Mouse (Mus musculus) c-Kit-positive CD71-negative TER-119-negative erythroid progenitor cells, embryonic 14.5 days (primary cell): Measurements from ENCODE around the gene Cdc42.

Experiments
- DNase-seq: peaks from one replicate; pipeline ENCODE4 v3.0.0-alpha.2; 2013; ENCODE audit warnings: low read depth

The Cdc42 gene

DNA sequence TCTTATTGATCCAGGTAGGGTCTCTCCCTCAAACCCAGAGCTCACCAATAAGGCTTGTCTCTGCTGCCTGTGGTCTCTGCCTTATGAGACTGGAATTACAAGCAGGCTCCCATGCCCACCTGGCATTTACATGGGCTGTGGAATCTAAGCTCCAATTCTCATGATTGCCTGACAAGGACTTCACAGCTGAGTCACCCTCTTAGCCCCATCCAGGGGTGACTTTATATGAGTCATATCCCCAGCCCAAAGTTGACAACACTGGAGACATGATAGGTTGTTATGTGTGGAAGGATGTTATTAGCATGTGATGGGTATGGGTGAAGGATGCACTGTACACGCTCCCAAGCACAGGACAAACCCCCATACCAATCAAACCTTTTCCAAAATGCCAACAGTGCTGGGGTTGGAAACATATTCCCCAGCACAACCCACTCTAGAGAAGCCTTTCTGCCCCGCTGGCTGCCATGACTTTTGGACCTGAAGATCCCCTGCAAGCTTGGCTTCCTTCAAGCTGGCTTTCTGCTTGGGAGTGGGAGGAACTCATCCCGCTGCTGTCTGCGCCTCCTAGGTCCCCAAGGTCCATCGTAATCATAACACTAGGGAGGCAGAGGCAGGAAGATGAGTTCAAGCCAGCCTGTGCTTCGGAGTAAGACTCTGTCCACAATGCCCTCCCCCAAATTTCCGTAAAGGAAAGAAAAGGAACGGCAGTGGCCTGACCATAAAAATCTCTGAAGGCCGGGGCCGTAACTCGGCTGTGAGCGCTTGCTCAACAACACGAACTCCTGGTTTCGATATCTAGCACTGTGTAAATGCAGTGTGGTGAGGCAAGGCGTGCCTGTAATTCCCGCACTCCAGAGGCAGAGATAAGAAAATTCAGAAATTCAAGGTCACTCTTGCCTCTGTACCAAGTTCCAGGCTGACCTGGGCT lies 14.3 kb upstream of the Cdc42 start:
- DNase-seq, result no peak

DNA sequence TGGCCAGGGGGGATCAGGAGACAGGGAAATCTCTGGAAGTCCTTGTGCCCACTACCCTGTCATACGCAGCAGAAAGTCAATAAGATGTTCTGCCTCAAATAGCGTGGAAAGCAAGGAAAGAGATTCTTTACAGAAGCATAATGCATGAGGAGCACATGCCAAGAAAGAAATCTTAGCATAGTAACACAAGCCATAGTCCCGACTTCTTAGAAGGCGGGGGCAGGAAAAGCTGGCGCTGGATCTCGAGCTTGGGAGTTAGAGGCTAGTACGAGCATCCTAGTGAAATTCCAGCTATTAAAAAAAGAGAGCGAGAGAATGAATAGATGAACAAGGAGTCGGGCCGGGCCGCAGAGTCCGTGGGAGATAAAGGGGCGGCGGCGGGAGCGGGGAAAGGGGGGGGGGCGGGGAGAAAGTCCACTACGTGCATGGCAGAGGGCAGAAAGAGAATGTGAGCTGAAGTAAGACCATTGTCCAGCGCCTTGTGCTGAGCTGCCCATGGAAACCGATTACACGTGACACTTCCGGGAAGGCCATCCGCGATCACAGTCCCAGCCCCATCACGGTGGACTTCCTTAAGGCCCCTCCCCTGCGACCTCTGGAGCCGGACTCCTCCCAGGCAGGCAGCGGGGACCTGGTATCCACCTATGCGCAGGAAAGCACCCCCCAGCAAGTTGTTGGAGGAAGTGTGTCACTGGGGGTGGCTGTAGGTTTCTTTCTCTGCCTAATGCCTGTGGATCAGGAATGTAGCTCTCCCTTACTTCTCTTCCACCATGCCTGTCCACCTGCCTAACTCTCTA lies 12.6 kb upstream of the Cdc42 start:
- no peak for DNase-seq

DNA sequence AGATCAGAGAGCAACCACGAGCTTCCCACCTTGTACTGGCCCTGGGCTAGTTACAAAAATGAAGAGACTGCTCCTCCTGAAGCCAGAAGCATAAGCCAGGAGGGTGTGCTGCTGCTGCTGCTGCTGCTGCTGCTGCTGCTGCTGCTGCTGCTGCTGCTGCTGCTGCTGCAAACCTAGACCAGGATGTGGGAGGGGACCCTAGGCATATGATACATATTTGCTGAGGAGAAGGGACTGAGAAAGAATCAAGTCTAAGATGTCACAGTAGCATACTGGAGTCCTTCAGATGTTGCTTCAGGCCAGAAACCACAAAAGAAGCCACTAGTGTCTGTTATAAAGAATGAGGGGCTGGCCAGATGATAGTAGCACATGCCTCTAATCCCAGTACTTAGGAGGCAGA lies 10.7 kb upstream of the Cdc42 start:
- DNase-seq, result no peak

DNA sequence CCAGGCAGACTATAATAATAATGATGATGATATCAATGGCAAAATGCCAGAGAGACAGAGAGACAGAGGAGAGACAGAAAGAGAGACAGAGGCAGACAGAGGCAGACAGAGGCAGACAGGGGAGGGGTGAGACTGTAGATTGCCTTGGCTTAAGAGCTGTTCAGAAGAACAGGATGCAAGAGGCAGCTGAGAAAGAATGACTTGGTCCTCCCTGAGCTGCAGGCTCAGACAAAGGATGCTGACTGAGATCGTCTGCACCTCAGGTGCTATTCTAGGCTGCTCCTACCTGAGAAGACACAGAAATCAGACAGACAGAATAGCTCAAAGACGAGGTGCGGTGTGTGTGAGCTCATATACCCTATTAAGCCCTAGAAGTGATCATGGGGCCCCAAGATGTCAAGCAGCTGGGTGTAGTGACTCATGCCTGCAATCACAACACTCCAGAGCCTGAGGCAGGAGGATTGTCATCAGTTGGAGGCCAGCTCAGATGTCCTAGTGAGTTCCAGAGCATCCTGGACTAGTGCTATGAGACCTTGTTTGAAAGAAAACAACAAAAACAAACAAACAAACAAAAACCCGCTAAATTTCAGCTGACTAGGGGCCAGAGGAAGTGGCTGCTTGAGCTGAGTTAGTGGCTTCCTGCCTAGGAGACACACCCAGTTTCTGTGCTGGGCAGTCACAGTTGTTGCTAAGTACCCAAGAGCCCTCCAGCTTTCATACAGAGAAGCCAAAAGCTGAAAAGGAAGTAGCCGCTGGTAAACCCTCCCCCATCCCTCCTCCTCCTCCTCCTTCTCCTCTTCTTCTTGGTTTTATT lies 10.0 kb upstream of the Cdc42 start:
- no peak for DNase-seq

GRCm38 (mm10) chr4:137366097-137366496 lies 8.6 kb upstream of the Cdc42 start:
- DNase-seq, result no peak

DNA sequence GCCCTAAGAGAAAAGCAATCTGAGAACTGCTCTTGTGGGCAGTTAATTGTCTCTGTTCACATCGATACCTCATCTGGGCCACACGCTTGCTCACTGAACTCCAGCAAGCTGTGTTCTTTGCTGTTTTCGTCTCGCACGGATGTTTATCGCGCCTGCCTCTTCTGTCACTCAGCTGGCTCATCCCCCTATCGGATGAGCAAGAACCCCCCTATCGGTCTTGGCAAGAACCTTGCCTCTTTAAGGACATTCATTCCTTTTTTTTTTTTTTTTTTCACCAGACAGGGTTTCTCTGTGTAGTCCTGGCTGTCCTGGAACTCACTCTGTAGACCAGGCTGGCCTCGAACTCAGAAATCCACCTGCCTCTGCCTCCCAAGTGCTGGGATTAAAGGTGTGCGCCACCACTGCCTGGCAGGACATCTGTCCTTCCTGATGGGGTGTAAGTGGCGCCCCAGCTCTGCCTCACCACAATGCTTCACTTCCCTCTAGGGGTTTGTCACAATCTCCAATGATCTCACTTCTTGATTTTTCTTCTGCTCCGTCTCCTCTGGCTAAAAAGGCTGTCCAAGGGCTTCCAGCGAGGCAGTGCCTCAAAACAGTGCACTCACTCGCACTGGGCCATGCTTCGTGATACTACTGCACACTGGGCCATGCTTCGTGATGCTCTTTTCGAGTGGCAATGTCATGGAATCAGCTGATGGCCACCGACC lies 8.0 kb upstream of the Cdc42 start:
- no peak for DNase-seq

- no peak for DNase-seq
Measured at GRCm38 (mm10) chr4:137364826-137365225, 7.3 kb upstream of the Cdc42 start.

- DNase-seq, result no peak
Measured at GRCm38 (mm10) chr4:137360996-137361395, 3.5 kb upstream of the Cdc42 start.

DNA sequence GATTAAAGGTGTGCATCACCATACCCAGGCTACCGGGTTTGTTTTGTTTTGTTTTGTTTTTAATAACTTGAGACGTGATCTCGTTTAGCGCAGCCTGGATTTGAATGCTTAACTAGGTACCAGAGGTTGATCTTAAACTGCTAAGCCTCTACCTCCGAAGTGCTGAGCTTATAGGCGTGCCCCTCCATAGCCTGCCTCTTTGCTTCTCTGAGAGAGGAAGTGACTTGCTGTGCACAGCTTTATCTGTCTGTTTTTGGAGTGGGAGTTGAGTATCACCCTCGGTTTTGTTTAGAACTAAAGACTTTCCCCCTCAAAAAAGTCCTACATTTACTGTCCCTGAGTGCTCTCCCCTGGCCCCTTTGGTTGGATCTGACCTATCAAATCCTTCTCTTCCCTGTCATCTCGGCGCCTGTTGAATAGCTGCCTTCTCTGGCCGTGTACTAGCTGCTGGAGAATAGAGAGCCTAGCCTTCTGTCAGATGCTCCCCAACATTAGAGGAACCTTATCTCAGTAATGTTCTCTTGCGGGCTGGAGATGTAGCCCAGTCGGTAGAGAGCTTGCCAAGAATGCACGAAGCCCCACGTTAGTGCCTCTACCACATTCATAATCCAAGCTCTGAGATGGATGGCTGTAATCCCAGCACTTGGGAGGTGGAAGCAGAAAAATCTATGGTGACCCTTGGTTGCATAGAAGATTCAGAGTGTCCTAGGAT lies 927 bp upstream of the Cdc42 start:
- no peak for DNase-seq

GRCm38 (mm10) chr4:137356674-137357510 lies 628 bp downstream of the Cdc42 start:
- no peak for DNase-seq

GRCm38 (mm10) chr4:137350627-137351026 lies 6.9 kb downstream of the Cdc42 start:
- no peak for DNase-seq

DNA sequence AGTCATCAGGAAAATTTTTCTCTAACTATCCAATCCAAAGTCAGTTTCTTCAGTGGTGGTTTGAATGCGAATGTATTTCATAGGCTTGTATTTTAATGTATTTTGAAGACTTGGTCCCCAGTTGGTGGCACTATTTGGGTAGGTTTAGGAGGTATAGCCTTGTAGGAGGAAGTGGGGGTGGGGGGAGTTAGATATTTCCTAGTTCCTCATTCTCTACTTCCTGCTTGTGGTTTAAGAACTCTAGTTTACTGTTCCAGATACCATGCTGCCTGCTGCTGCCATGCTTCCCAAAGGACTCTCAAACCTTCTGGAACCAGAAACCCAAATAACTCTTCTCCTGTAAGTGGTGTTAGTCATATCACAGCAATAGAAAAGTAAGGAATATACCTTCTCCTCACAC lies 11.7 kb downstream of the Cdc42 start:
- DNase-seq, result no peak

DNA sequence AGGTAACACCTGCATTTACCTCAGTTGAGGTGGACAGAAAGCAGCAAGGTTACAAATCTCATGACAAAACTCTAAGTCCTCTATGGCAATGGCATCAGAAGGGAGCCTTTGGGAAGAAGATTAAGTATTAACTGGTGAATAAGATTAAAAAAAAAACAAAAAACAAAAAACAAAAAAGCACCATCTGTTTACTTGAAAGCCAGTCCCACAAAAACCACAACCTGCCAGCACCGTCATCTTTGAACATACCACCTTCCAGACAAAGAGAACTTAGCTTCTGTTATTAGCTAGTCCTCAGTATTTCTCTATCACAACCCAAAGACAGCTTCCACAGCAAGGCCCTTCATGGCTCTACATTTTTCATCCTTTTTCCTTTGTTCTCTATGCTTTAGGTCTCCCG lies 12.4 kb downstream of the Cdc42 start:
- DNase-seq, result no peak

DNA sequence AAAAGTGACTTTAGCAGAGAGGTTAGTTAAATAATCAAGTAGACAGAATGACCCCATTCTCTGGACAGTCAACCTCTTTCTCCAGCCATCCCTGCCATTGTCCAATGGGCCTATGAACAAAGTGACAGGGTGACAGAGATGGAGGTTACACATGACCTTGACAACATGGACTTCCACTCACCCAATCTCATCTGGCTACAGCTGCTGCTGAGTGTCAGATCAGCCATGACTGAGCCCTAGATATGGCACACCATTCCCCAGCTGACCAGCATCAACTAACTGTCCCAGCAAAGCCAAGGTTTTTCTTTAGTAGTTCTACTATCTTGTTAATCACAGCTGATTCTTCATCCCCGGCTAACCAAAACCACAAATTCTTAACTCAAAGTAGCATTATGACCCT lies 14.7 kb downstream of the Cdc42 start:
- DNase-seq, result no peak

- DNase-seq, result no peak
Measured at GRCm38 (mm10) chr4:137339415-137339814, 18.1 kb downstream of the Cdc42 start.

DNA sequence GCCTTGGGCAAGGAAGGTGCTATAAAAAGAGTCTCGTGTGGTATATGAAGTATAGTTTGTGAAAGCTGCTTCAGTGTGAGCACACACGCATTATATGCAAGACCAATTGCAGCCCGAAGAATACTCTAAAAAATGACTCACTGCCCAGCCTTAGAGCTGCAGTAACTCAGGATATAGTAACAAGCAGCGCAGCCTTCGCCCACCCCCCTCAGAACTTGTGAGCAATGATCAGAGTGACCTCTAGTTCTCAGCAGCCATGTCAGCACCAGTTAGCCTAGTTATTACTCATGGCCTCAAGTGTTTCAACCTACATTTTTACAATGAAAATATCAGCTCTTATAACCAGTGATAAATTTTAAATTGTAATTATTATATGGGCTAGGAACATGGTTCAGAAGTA lies 21.1 kb downstream of the Cdc42 start:
- no peak for DNase-seq

DNA sequence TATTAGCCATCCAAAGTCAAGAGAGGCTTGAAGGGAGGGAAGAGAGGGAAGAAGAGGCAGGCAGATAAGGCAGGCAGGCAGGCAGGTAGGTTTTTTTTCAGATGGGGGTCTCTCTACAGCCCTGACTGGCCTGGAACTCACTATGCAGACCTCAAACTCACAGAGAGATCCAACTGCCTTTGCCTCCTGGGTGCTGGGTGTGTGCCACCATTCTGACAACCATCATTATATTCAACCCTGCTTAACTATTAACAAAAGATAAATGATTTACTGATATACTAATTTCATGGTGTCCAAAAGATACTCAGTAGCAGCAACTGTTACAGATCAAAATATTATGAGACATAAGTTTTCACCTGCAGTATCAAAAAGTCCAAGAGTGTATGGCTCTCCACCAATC lies 25.5 kb downstream of the Cdc42 start:
- DNase-seq, result no peak

DNA sequence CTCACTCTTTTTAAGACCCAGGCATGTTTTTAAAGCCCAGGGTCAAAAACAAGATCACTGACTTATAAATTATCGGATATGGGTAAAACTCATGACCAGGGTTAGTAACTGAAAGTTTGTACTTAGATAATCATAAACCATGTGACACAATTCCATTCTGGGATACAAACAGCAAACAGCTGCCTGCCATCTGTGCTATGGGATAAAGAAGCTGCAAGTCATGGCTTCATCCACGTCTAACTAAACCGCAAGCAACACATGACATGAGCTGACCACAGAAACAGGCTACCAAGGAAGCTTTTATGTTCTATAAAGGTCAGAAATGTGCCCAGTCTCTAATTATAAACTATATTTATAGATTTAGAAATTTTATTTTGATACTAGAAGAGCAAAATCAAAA lies 31.0 kb downstream of the Cdc42 start:
- DNase-seq, result no peak

- no peak for DNase-seq
Measured at GRCm38 (mm10) chr4:137324926-137325325, 32.6 kb downstream of the Cdc42 start.
